Mouse (Mus musculus) thymus, postnatal 25 days (tissue): ENCODE results near the gene Rassf1.
A peak's percentile ranks its signal among the peaks of the same experiment; 100 is the strongest.

ENCODE experiments used
- DNase-seq: peaks from one replicate; pipeline ENCODE4 v3.0.0; 2022

Gene Rassf1

GRCm38 (mm10) chr9:107541005-107541404 is 10.3 kb upstream of the Rassf1 start:
- DNase-seq = no peak

GRCm38 (mm10) chr9:107541474-107542351 is 9.6 kb upstream of the Rassf1 start, which contains the start of the genes Cyb561d2 and Nprl2:
Gene Cyb561d2 (minus strand): TSS chr9:107542193.
Gene Nprl2 (plus strand): TSS chr9:107542226.
- peak; percentile 97 for DNase-seq

DNA sequence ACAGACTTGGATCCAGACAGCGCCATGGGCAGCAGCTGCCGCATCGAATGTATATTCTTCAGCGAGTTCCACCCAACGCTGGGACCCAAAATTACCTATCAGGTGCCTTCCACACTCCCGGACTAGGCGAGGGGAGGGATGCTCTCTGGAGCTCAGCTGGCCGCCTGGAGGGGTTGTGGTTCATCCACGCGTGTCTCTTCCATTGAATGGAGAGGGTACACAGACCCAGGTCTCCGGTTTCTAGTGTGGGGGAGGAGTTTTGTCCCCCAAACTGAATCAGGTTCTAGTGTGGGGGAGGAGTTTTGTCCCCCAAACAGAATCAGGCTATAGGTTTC is 9.0 kb upstream of the Rassf1 start:
- DNase-seq = no peak

DNA sequence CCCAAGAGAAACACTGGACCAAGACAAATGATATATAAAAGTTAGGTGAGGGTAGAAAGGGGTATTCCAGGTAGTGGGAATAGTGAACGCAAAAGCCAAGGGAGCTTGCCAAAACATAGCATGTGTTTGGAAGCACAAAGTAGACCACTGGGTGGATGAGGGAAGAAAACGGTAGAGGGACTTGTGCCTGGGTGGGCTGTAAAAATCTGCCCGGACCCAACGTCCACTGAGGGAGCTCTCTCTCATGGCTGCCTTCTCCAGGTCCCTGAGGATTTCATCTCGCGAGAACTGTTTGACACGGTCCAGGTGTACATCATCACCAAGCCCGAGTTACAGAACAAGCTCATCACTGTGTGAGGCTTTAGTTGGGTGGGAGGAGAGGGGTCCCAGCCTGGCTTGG is 8.6 kb upstream of the Rassf1 start:
- DNase-seq = no peak

- DNase-seq = no peak
These were observed 8.1 kb upstream of the Rassf1 start for GRCm38 (mm10) chr9:107543299-107543698.

GRCm38 (mm10) chr9:107544196-107544700 is 7.1 kb upstream of the Rassf1 start:
- no peak for DNase-seq

GRCm38 (mm10) chr9:107544729-107545128 is 6.6 kb upstream of the Rassf1 start:
- peak; percentile 2 for DNase-seq

GRCm38 (mm10) chr9:107545199-107545598 is 6.2 kb upstream of the Rassf1 start:
- peak; percentile 1 for DNase-seq

- DNase-seq = peak; percentile 76
These were observed 5.8 kb upstream of the Rassf1 start for GRCm38 (mm10) chr9:107545602-107546001.

- DNase-seq = peak; percentile 90
These were observed 4.3 kb upstream of the Rassf1 start, which contains the start of gene Zmynd10 for GRCm38 (mm10) chr9:107547026-107547425. Gene Zmynd10 (plus strand): TSS chr9:107547298.

DNA sequence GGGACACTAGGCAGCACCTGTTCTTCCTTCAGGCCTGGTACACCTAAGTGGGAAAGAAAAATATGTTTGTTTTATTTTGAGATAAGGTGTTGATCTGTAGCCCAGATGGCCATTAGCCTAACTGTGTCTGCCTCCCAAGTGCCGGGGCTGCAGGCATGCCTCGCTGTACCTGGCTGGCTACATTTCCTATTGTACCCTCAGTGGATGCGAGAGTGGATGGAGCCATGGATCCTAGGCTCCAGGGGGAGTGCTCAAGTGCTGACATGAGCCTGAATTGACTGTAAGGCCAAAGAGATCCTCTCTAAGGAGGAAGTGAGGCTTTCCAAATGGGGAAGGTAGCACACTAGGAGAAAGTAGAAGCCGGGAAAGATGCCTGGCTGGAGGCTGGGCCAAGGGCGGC is 3.4 kb upstream of the Rassf1 start:
- no peak for DNase-seq

DNA sequence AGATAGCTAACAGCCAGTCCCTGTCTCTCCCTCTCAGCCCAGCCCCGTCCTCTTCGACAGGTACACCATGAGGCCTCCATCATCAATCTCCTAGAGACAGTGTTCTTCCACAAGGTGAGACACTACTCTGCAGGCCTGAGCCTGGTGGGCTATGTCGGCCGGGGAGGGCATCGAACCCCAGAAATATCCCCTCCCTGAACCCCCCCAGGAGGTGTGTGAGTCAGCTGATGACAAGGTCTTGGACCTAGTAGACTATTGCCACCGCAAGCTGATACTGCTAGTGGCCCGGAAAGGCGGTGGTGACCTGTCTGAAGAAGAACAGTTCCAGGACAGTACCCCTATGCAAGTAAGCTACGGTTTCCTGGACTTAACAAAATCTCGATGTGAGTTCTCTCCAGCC is 2.5 kb upstream of the Rassf1 start:
- DNase-seq = no peak

DNA sequence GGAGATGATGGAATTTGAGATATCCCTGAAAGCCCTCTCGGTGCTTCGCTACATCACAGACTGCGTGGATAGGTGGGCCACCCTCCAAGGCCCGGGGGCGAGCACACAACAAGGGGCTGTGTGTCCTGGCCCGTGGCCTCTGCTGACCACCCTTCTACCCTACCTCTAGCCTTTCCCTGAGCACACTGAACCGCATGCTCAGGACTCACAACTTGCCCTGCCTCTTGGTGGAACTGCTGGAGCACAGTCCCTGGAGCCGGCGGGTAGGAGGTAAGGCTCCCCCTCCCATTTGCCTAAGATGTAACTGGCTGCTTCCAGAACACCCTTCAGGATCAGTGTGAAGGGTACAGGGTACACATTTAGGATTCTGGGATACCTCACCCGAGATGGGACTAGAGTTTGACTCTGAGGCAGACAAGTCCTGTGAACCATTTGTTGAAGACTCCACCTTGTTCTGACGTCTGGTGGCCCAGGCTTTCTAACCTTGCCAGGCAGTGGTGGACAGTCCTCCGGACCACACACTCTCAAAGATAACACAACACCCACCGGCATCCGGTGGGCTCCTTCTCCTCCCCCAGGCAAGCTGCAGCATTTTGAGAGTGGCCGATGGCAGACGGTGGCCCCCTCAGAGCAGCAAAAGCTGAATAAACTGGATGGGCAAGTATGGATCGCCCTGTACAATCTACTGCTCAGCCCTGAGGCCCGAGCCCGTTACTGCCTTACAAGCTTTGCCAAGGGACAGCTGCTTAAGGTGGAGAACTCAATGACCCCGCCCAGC is 1.9 kb upstream of the Rassf1 start:
- DNase-seq = no peak

DNA sequence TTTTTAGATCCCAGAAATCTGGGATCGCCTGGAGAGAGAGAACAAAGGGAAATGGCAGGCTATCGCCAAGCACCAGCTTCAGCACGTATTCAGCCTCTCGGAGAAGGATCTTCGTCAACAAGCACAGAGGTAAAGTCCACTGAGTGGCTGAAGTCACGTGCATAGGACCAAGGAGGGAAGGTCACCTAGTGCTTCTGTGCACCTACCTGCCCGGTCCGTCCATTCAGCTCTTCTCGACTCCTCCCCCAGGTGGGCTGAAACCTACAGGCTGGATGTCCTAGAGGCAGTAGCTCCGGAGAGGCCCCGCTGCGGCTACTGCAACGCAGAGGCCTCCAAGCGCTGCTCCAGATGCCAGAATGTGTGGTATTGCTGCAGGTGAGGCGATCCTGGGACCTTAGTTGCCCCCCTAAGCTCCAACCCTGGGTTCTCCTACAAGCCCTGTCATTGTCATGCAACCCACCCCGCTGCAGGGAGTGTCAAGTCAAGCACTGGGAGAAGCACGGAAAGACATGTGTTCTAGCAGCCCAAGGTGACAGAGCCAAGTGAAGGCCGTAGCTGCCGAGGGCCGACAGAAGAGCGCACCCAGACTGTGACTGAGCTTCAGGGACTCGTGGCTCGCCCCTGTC is 751 bp upstream of the Rassf1 start:
- DNase-seq = peak; percentile 21

- no peak for DNase-seq
These were observed 568 bp downstream of the Rassf1 start for GRCm38 (mm10) chr9:107551890-107552355.

- no peak for DNase-seq
These were observed 1.5 kb downstream of the Rassf1 start for GRCm38 (mm10) chr9:107552690-107553393.

DNA sequence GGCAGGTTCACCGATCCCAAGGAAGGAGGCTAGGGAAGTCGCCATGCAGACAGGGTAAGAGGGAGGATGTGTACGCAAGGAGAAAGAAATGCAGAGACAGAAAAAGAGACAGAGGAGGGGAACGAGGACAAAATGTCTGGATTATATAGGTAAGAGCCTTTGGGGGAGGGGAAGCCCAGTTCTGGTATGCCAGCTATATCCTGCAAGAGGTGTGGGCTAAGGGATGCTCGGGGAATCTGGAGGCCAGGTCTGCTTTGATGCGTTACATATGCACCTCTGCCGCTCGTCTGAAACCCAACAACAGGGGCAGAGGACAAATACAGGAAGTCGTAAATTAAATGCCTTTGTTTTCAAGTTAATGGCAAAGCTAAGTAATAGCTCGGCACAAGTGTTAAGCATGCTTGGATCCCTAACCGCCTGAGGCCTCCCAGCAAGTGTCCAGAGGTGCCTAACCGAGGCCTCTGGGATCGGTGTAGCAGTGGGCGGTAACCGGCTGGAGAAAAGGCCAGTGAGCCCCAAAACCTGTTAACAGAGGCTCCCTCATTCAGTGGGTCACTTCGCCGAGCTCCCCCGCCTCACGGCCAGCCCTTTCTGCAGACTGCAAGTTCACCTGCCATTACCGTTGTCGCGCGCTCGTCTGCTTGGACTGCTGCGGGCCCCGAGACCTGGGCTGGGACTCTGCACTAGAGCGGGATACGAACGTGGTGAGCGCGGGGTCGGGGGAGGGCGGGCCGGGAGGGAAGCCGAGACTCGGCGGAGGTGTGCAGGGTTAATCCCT is 2.4 kb downstream of the Rassf1 start:
- no peak for DNase-seq

DNA sequence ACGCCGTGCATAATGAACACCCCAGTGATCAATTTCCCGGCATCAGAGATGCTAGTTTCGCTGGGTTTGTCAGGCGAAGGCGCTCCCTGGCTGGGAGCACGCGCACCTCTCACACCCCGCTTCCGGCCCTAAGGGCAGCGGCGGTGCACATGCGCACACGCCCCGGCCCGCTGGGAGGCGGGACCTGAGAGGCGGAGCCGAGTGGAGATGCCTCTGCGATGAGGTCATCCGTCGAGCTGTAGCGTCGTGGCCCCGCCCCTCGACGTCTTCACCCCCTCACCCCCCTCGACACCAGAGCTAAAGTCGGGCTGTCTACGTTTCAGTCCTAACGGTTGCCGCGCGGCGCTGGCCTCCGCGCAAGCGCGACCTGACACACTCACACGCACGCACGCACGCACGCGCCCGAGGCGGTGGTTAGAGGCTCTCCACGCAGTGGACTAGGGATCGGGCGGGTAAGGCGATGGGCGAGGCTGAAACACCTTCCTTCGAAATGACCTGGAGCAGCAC is 3.0 kb downstream of the Rassf1 start:
- DNase-seq = peak; percentile 96

- DNase-seq = no peak
These were observed 3.7 kb downstream of the Rassf1 start for GRCm38 (mm10) chr9:107555031-107555457.

DNA sequence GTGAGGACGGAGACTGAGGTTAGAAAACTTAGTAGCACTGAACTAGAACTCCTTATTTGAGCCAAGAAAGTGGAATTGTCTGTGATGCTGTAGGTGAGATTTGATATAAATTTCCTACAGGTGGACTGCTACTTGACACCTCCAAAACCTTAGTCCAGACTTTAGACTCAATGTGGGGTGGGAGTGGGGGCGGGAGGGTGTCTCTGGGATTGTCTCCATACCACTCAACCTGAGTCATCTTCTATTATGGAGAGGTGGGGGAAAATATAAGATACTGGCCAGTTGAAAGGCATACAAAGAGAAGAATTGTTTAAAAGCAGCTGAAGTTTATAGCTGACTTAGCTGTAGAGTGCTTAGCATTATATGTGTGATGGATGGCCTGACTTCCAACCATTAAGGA is 4.3 kb downstream of the Rassf1 start:
- DNase-seq = no peak

DNA sequence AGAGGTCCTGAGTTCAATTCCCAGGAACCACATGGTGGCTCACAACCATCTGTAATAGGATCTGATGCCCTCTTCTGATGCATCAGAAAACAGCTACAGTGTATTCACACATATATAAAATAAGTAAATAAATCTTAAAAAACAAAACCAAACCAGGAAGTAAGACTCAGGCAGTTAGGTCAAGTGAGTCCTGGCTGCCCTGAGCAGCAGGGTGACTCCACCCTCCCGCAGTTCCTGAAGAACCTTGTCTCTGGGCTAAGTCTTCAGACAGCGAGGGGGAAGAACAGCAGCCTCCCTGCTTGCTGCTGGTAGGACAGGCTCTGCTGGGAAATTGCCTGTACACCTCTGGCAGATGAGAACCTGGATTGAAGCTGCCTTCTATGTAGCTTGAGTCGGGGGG is 5.0 kb downstream of the Rassf1 start:
- DNase-seq = no peak
